Mouse (Mus musculus) spleen, postnatal 4 days (tissue): ENCODE measurements around the gene Ttn.
A peak's percentile ranks its signal among the peaks of the same experiment; 100 is the strongest.
"Not testable (repeated sequence)": the region's sequence is repeated elsewhere in the genome, so short reads cannot be mapped to it uniquely, and the experiment has no call there.

Source experiments
- DNase-seq, 2 experiments: peaks; one replicate each; pipeline ENCODE4 v3.0.0; 2022; ENCODE audit warnings: low spot score in 2 of 2

The Ttn gene

GRCm38 (mm10) chr2:76982391-76983145 lies at the start of gene Ttn:
Ttn (minus strand) TSS chr2:76982547.
- DNase-seq = no peak

GRCm38 (mm10) chr2:77020649-77021048 lies 38.3 kb upstream of the Ttn start:
- no peak for DNase-seq

GRCm38 (mm10) chr2:77017735-77018134 lies 35.4 kb upstream of the Ttn start:
- DNase-seq = no peak

- not testable (repeated sequence) for DNase-seq
Observed at GRCm38 (mm10) chr2:77013449-77013848, 31.1 kb upstream of the Ttn start.

- DNase-seq = no peak
Observed at GRCm38 (mm10) chr2:77011981-77012380, 29.6 kb upstream of the Ttn start.

- no peak for DNase-seq
Observed at GRCm38 (mm10) chr2:77007015-77007414, 24.7 kb upstream of the Ttn start.

- DNase-seq = no peak
Observed at GRCm38 (mm10) chr2:77003148-77003547, 20.8 kb upstream of the Ttn start.

GRCm38 (mm10) chr2:76998351-76998750 lies 16.0 kb upstream of the Ttn start:
- DNase-seq = no peak

- DNase-seq = no peak
Observed at GRCm38 (mm10) chr2:76992493-76993201, 10.3 kb upstream of the Ttn start.

GRCm38 (mm10) chr2:76987317-76987716 lies 5.0 kb upstream of the Ttn start:
- DNase-seq = no peak

GRCm38 (mm10) chr2:76984384-76984783 lies 2.0 kb upstream of the Ttn start:
- no peak for DNase-seq

- DNase-seq = no peak
Observed at GRCm38 (mm10) chr2:76983601-76984000, 1.3 kb upstream of the Ttn start.

- no peak for DNase-seq
Observed at GRCm38 (mm10) chr2:76981717-76982116, 630 bp downstream of the Ttn start.

- no peak for DNase-seq
Observed at GRCm38 (mm10) chr2:76980146-76980545, 2.2 kb downstream of the Ttn start.

- DNase-seq = no peak
Observed at GRCm38 (mm10) chr2:76977650-76978049, 4.7 kb downstream of the Ttn start.

- no peak for DNase-seq
Observed at GRCm38 (mm10) chr2:76972051-76972450, 10.3 kb downstream of the Ttn start.

GRCm38 (mm10) chr2:76971069-76971468 lies 11.3 kb downstream of the Ttn start:
- no peak for DNase-seq

- DNase-seq = no peak
Observed at GRCm38 (mm10) chr2:76970669-76971068, 11.7 kb downstream of the Ttn start.

GRCm38 (mm10) chr2:76970204-76970603 lies 12.1 kb downstream of the Ttn start:
- DNase-seq = no peak

- DNase-seq = no peak
Observed at GRCm38 (mm10) chr2:76969637-76970036, 12.7 kb downstream of the Ttn start.

- DNase-seq = peak; percentile 23 to 75
Observed at GRCm38 (mm10) chr2:76968919-76969318, 13.4 kb downstream of the Ttn start.

GRCm38 (mm10) chr2:76966582-76966981 lies 15.8 kb downstream of the Ttn start:
- no peak for DNase-seq

- DNase-seq = no peak
Observed at GRCm38 (mm10) chr2:76966013-76966412, 16.3 kb downstream of the Ttn start.
